Mouse (Mus musculus) T-helper 2 cell (primary cell): ENCODE measurements around the gene Ndufa4l2.

Experiments used
- in situ Hi-C: fragments of 300-600 bp; cut with MboI, MseI; formaldehyde crosslinking; loops from one replicate; pipeline ENCODE4 v1.15.1; 2025; ENCODE audit warnings: high pct_unique_total_duplicates

The Ndufa4l2 gene

DNA sequence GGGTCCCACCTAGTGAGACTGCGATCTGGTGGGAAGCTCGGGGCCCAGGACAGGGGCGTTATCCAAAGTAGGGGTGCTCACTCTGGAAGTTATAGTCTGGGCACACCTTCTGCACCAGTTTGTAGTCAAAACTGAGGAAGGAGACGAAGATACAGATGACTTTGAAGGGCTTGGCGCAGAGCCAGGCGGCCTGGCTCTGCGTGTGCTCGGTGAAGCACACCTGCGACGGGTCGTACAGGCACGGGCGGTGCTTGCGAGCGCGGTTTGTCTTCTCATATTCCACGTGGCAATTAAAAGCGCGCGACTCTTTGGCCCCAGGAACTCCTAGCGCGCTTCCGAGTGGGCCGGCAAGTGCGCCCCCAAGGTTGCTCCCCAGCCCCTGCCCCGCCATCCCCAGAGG lies 11.3 kb downstream of the Ndufa4l2 start:
- in situ Hi-C loops, result loop anchor here (5.0 to 10.0 kb wide), 2 partner anchors 341 to 661 kb away; partner anchors contain the start of gene Slc26a10

GRCm38 (mm10) chr10:127526681-127527080 lies 11.9 kb downstream of the Ndufa4l2 start:
- in situ Hi-C loops, result loop anchor here (5.0 to 10.0 kb wide), 2 partner anchors 342 to 661 kb away; partner anchors contain the start of gene Slc26a10

DNA sequence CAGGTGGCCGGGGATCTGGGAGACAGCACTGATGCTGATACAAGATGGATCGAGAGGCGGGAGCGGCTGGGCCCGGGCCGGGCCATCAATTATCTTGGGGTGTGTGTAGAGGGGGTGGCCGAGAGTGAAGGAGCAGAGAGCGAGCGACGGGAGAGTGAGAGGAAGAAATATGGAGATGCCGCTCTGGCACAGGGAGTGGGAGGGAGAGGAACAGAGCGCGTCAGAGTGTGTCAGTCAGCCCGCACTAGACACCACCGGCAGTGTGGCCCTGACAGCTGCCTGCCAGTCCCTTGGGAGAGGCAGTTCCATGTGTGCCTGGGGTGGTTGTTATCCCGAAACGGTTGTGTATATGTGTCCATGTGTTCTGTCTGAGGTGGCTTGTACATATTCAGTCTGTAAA lies 12.7 kb downstream of the Ndufa4l2 start:
- in situ Hi-C loops, result loop anchor here (5.0 to 10.0 kb wide), 2 partner anchors 343 to 660 kb away; partner anchors contain the start of gene Slc26a10

GRCm38 (mm10) chr10:127530945-127531344 lies 16.2 kb downstream of the Ndufa4l2 start:
- in situ Hi-C loops, result no loop called here

GRCm38 (mm10) chr10:127531548-127531947 lies 16.8 kb downstream of the Ndufa4l2 start:
- in situ Hi-C loops, result no loop called here

- in situ Hi-C loops, result no loop called here
Measured at GRCm38 (mm10) chr10:127534036-127534928, 19.5 kb downstream of the Ndufa4l2 start, which contains the start of gene Nxph4. TSS of gene Nxph4 (minus strand) at chr10:127534559.

DNA sequence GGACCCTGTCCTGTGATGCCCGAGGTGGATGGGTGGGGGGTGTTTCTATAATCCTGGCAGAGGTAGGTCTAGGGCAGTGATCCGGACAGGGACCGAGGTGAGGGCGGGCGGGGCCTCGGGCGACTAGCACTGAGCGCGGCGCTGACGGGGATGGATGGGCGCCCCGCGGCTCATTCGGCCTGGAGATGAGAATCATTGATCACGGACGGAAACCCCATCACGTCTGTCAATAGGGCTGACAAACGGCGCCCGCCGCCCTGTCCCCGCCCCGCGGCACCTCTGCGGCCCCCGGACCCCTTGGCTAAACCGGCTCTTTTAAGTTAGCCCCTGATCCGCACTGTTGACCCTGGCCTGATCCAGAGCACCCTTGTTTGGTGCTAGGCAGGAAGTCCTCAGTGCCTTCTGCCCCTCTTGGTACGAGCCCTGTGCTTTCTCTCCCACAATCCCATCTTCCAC lies 20.2 kb downstream of the Ndufa4l2 start:
- in situ Hi-C loops, result no loop called here

- in situ Hi-C loops, result no loop called here
Measured at GRCm38 (mm10) chr10:127536586-127537314, 22.0 kb downstream of the Ndufa4l2 start.

GRCm38 (mm10) chr10:127537854-127538583 lies 23.3 kb downstream of the Ndufa4l2 start:
- in situ Hi-C loops, result no loop called here

- in situ Hi-C loops, result loop anchor here (5.0 kb wide), 1 partner anchor 34 kb away; no protein-coding TSS in a partner anchor
Measured at GRCm38 (mm10) chr10:127541510-127541909, 26.7 kb downstream of the Ndufa4l2 start.

DNA sequence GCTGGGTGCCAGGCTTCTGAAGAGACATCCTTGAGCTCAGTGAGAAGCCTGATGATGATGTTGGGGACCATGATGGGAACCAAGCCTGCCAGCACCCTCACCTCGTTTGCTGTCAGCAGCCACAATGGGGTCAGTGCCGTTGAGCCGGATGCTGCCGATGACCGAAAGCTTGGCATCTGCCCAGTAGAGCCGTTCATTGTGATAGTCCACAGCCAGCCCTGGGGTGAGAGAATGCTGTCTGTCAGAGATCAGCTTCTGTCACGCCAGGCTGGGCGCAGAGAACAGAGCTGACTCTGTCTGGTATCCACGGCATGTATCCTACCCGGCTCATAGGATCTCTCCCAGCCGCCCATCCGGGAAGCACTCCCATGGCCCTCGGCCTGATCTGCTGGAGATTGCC lies 27.3 kb downstream of the Ndufa4l2 start:
- in situ Hi-C loops, result loop anchor here (5.0 kb wide), 1 partner anchor 35 kb away; no protein-coding TSS in a partner anchor

DNA sequence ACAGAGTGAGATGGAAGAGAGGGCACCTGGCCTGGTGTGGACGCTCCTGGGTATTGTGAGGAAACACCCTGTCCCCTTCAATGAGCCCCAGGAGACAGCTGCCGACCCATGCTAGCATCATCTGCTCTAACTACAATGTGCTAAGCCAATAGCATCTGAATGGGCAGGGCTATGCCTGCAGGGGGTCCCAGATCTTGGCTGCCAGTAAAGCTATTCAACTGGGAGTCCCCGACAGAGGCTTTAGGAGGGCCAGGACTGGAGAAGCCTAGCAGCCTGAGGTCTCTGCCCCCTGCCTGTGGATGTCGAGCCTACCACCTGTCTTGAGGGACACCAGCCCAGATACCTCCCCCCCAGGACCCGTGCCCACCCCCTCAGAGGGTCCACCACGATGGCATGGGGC lies 28.0 kb downstream of the Ndufa4l2 start:
- in situ Hi-C loops, result loop anchor here (5.0 kb wide), 1 partner anchor 35 kb away; no protein-coding TSS in a partner anchor

DNA sequence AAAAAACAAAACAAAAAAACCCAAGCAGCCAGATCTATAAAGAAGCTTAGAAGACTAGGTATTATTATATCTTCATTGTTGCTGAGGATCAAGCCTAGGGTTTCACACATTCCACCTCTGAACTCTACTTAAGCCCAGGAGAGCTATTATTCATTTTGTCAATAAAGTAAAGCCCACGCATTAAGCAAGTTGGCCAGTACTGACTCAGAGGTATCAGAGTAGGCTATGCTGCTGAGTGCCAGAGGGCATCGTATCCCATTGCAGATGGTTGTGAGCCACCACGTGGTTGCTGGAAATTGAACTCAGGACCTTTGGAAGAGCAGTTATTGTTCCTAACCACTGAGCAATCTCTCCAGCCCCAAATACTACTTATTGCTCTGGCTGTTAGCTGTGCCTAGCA lies 29.1 kb downstream of the Ndufa4l2 start:
- in situ Hi-C loops, result loop anchor here (5.0 kb wide), 1 partner anchor 37 kb away; no protein-coding TSS in a partner anchor

- in situ Hi-C loops, result loop anchor here (5.0 kb wide), 1 partner anchor 37 kb away; no protein-coding TSS in a partner anchor
Measured at GRCm38 (mm10) chr10:127544375-127544774, 29.6 kb downstream of the Ndufa4l2 start.

GRCm38 (mm10) chr10:127546505-127546904 lies 31.7 kb downstream of the Ndufa4l2 start:
- in situ Hi-C loops, result no loop called here

DNA sequence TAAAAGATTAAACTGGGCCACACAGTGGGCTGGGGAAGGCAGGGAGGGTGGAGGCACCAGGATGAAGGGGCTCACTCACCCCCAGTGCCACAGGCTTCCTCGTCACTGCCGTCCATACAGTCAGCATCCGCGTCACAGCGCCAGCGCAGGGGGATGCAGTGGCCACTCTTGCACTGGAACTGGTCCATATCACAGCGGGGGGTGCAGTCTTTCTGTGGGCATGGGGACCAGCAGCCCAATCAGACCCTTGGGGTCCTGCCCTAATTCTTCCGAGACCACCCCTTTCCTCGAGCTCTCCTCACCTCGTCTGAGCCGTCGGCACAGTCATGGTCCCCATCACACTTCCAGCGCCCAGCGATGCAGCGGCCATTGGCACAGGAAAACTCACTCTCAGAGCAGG lies 33.5 kb downstream of the Ndufa4l2 start:
- in situ Hi-C loops, result no loop called here

DNA sequence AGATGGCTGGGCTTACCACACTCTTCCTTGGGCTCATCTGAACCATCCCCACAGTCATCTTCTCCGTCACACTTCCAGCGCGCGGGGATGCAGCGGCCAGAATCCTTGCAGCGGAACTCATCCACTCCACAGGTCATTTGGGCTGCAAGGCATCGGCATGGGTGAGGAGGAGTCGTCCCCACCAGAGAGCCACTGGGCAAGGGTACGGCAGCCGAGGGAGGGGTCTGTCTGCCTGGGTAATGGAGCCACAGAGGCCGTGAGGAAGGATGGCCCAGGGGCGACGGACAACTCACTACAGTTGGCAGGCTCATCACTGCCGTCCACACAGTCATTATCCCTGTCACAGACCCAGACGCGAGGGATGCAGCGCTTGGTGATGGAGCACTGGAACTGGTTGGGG lies 35.1 kb downstream of the Ndufa4l2 start:
- in situ Hi-C loops, result no loop called here

- in situ Hi-C loops, result no loop called here
Measured at GRCm38 (mm10) chr10:127555703-127556102, 40.9 kb downstream of the Ndufa4l2 start.

- in situ Hi-C loops, result no loop called here
Measured at GRCm38 (mm10) chr10:127557397-127557796, 42.6 kb downstream of the Ndufa4l2 start.

DNA sequence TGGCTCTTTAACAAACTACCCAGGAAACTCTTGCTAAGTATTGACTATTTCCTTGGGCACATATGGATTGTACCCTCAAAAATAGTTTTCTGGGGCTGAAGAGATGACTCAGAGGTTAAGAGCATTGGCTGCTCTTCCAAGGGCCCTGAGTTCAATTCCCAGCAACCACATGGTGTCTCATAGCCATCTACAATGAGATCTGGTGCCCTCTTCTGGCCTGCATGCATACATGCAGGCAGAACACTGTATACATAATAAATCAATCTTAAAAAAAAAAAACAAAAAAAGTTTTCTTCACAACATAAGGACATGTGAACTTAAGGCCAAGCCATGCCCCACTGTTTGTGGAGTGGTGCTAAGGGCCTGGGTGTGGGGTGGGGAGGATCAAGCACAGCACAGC lies 46.4 kb downstream of the Ndufa4l2 start:
- in situ Hi-C loops, result loop anchor here (10.0 kb wide), 1 partner anchor 144 kb away; the partner anchor contains the start of gene Myo1a

DNA sequence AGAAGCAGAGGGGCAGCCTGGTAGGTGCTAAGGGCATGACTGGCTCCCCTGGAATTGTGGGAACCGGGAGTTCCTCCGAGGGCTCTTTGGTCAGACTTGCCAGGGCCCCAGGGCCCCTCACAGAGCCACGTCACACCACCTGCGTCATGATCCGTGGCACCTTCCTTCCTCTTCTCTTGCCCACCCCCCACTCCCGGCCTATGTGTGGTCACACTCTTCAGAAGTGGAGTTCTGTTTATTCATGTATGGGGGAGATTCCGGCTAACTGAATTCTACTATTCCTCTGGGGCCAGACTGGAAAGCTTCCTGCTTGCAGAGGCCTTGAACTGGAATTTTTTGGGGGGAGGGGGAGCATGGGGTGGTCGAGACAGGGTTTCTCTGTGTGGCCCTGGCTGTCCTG lies 49.1 kb downstream of the Ndufa4l2 start:
- in situ Hi-C loops, result loop anchor here (10.0 kb wide), 1 partner anchor 141 kb away; the partner anchor contains the start of gene Myo1a
